Mouse (Mus musculus) colon, adult 2 months (tissue): ENCODE data around the gene Plek2. TPM values are rescaled to one million over a fixed set of nuclear protein-coding genes. Genes with fewer than 3 reads are reported as not detected.

Source experiments
- polyA plus RNA-seq: library from polyadenylated mRNA; depleted of rRNA; stranded (reverse); fragments of >200 nt; gene quantifications from 2 replicates; pipeline ENCODE4 v1.2.3, GENCODE M21; 2012; rRNA removed

Plek2 gene
- 11.3 and 13.2 TPM in 2 replicates for polyA plus RNA-seq

DNA sequence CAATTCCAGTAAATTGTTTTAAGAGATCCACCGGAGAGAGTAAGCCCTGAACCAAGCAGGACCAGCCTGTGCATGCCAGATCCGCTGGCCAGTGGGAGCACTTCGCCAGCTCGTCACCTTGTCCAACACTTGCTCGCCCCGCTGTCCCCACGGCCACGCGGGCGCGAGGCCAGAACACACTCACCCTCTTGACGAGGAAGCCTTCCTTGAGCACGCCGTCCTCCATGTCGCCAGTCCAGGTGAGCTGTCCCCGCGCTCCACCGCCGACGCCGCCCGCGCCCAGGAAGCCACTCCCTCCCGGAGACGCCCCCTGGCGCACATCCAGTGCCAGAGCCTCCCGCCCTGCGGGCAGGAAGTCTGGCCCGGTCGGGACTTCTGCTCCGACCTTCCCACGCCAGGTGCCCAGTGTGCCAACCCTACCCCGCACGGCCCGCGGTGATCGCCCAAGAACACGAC is at the start of gene Plek2:
Plek2 (minus strand) TSS at position 258 of the 456 bp plus-strand sequence.

DNA sequence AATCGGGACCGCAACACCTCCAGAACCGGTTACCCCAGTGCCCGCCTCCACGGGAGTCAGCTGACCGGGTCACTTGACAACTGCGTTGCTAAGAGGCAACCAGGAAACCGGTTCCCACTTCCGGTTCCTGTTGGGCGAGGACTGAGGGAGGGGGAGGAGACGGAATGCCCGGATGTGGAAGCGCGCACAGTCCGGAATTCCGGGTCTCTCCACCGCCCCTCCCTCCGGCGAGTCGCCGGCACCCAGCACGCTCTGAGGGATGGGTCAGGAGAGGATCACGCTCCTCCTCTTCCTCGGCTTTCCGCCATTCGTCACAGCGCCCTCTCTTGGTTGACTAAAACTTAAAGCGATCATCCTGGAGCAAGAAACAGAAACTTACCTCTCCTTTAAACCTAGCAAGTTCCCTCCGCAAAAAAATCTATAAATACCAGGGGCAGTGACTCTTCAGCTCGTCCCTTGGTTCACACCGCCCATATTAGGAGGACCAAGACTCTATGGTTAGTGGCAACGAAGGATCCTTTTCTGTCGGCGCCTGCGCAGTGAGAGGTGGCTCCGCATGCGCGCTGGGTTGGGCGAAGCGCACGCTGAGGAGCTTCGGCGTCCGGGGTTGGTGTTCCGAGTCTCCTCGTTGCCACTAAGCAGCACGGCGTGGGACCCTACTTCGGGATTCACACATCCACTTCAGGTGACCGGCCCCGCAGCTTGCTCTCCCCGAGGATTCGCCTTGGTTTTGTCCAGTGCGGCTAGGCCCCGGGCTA is 45.1 kb downstream of the Plek2 start, which contains the start of the genes Atp6v1d and Eif2s1:
Atp6v1d (minus strand) TSS at position 143 of the 758 bp plus-strand sequence.
Eif2s1 (plus strand) TSS at position 324 of the 758 bp plus-strand sequence.

Other genes with a start within 250 kb of the Plek2 start
- not detected in 2 replicates for gene Fam71d, start 215.4 kb downstream of the Plek2 start, polyA plus RNA-seq
- 1.1 and 1.6 TPM in 2 replicates for gene Mpp5, start 158.1 kb downstream of the Plek2 start, polyA plus RNA-seq
- gene Atp6v1d, start 45.3 kb downstream of the Plek2 start, polyA plus RNA-seq, result 3.5 and 4.7 TPM in 2 replicates
- 4.3 and 4.5 TPM in 2 replicates for gene Eif2s1, start 45.1 kb downstream of the Plek2 start, polyA plus RNA-seq
- gene Tmem229b, start 100.7 kb upstream of the Plek2 start, polyA plus RNA-seq, result 4.0 and 5.5 TPM in 2 replicates
- 40.7 and 44.0 TPM in 2 replicates for gene Plekhh1, start 122.2 kb upstream of the Plek2 start, polyA plus RNA-seq
- gene Pigh, start 182.7 kb upstream of the Plek2 start, polyA plus RNA-seq, result 14.6 and 18.7 TPM in 2 replicates
- gene Arg2, start 223.8 kb upstream of the Plek2 start, polyA plus RNA-seq, result 1.5 and 5.4 TPM in 2 replicates